Mouse (Mus musculus): Measurements from ENCODE around the gene Gpld1. TPM values are rescaled to one million over a fixed set of nuclear protein-coding genes. Genes with fewer than 3 reads are reported as not detected.

Gpld1 gene
- polyA plus RNA-seq (2017; shearing (Covaris generic)) = 0.27 TPM

GRCm38 (mm10) chr13:24942512-24943282 is at the start of gene Gpld1:
Gpld1 (plus strand) TSS chr13:24943152.

GRCm38 (mm10) chr13:24937108-24937838 is 5.7 kb upstream of the Gpld1 start, which contains the start of gene Aldh5a1:
Aldh5a1 (minus strand) TSS chr13:24937661.

GRCm38 (mm10) chr13:25019793-25020539 is 77.0 kb downstream of the Gpld1 start, which contains the start of gene Mrs2:
Mrs2 (minus strand) TSS chr13:25020379.

Other genes starting within 250 kb of the Gpld1 start
- not detected for gene Armh2, start 201.9 kb upstream of the Gpld1 start, polyA plus RNA-seq (2017; shearing (Covaris generic))
- 15.1 TPM for gene Gmnn, start 181.2 kb upstream of the Gpld1 start, polyA plus RNA-seq (2017; shearing (Covaris generic))
- 20.7 TPM for gene BC005537, start 141.5 kb upstream of the Gpld1 start, polyA plus RNA-seq (2017; shearing (Covaris generic))
- 42.6 TPM for gene Acot13, start 111.6 kb upstream of the Gpld1 start, polyA plus RNA-seq (2017; shearing (Covaris generic))
- gene Tdp2, start 111.5 kb upstream of the Gpld1 start, polyA plus RNA-seq (2017; shearing (Covaris generic)) = 89.6 TPM
- gene D130043K22Rik, start 98.0 kb upstream of the Gpld1 start, polyA plus RNA-seq (2017; shearing (Covaris generic)) = 0.26 TPM
- 0.67 TPM for gene Aldh5a1, start 5.5 kb upstream of the Gpld1 start, polyA plus RNA-seq (2017; shearing (Covaris generic))
- gene Mrs2, start 77.2 kb downstream of the Gpld1 start, polyA plus RNA-seq (2017; shearing (Covaris generic)) = 40.6 TPM
- gene Dcdc2a, start 112.9 kb downstream of the Gpld1 start, polyA plus RNA-seq (2017; shearing (Covaris generic)) = not detected

All from effector memory CD4-positive, alpha-beta T cell, adult 7 months (primary cell).